Mouse (Mus musculus) retina, embryonic 14.5 days (tissue): ENCODE measurements at regions not wholly inside any gene's neighbourhood (a gene's known extent, or its start where the extent isn't known, plus 50 kb on each side); places are given as distances from the start of the nearest gene placed in this dataset.
A peak's percentile ranks its signal among the peaks of the same experiment; 100 is the strongest.

Experiments used
- DNase-seq: peaks from one replicate; pipeline ENCODE4 v3.0.0-alpha.2; 2015; ENCODE audit warnings: low spot score

DNA sequence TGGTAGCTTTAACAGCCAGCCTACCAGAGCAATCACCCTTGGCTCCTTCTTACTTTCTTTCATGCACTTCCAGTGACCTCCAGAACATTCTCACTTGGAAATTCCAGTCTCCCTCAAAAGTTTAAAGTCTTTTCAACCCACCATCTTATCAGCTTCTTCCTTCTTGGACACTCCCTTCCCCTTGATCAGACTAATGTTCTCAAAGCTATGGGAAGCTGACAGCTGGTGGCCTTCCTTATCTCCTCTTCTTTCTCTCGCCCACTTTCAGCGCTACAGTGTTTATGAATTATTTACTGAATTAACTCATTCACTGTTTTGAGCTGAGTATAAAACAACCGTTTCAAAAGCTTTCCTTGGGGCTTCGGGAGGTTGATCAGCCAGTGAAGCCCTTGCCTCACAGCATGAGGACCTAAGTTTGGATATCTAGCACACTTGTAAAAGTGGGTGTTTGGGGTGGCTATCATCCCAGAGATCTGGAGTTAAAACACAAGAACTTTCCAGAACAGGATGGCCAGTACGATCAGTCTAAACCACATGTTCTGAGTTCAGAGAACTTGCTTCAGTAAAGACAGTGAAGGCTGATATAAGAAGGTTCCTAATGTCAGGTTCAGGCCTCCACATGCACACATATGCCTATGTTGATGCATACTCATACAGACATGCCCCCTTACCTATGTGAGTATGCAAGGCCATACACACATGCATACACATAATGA lies 59.7 kb upstream of the Ikzf2 start:
- DNase-seq, result no peak

DNA sequence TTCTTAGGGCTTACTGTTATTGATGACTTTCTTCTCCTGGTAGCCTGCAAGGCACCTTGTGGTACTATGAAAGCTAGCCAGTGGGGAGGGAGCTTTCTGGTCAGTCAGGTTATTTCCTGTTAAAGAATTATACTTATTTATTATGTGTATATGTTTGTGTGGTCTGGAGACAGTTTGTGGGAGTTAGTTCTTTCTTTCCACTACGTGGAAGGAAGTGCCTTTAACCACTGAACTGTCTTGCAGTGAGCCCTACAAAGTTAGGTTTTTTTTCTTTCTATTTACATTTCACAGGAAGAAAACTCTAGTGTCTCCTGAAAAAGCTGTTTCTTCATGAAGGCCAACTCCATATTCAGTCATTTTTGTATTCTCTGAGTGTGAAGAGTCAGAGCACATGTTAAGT lies 65.7 kb upstream of the Ikzf2 start:
- DNase-seq, result no peak

DNA sequence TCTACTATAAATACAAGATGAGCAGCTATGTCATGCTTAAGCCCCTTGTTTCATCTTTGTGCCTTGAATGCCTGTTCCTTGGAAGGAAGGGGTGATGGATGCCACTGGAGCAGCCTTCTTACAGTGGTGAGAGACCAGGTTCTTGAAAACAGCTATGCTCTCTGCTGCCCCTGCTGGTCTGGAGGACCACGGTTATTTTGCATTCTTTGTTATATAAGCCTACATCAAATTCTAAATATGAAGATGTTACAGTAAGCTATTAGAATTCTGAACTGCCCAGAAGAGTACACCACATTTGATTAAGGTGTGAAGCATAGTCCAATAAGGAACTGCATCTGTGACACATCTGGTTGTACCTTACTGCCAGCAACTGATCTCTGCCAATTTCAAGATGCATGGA lies 69.1 kb upstream of the Spag16 start:
- no peak for DNase-seq

DNA sequence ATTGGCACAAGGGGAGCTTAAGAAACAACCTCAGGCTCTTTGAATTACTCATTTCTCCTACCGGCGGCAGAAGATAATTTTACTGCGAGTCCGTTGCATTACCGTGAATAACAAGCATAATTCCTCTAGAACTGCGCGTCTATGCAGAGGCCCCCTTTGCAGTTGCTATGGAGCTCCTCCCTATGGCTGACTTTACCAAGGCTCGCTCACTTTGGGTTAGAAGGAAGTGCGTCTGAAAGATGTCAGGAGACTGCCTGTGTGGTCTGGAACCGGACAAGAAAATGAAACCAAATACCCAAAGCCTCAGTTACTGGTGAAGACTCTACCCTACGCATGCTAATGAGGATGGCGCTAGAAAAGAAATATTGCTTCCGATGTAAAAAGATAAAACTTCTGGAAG lies 67.2 kb upstream of the Spag16 start:
- DNase-seq, result no peak

DNA sequence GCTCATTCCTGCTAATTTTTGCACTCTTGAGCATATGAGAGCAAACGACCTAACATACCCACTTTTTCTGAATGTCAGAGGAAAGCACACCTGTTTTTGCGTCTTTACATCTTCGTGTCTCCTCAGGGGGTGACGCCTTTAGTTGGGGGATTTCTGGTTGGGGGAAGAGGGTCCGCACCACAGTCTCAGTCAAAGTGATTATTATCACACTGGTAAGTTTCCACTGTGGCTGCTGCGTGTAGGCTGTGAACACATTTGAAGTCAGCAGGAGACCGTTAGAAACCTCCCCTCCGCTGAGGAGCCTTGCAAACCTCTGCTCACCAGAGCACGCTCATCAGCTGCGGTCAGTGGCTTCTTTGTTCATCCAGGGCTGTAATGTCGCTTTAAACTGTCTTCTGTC lies 58.1 kb upstream of the Spag16 start:
- DNase-seq, result peak; percentile 69

DNA sequence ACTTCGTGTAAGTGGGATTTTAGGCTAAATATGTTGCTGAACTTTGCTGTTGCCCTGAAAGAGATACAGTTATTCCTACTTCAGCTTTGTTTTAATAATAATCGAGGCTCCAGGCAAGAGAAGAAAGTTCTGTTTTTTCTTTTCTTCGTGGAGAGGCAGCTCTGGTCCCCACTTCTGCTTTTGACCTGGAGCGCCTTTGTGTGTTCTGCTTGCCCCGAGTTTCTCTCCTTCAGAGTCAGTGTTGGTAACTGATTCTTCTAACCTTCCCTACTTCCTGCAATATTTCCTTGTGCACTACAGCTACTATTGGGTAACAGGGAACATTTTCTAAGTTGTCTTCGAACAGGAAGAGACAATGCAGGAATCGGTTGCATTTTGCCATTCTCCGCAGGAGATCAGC lies 56.6 kb upstream of the Spag16 start:
- no peak for DNase-seq

DNA sequence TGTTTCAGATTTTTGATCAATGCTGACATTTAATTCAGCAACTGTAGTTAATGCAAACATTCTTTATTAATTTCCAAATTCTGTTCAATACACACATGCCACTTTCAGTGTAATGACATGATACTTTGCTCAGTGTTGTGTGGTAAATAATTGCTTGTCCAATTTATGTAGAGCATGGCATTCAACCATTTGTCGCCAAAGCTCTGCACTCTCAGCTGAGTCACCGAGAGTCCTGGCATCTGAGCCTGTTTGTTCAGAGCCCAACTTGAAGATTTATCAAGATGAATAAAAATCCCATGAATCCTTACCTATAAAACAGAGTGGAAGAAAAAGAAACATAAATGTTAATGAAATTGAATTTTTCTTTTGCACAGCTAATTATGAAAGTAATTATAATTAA lies 55.3 kb upstream of the Spag16 start:
- DNase-seq, result no peak

DNA sequence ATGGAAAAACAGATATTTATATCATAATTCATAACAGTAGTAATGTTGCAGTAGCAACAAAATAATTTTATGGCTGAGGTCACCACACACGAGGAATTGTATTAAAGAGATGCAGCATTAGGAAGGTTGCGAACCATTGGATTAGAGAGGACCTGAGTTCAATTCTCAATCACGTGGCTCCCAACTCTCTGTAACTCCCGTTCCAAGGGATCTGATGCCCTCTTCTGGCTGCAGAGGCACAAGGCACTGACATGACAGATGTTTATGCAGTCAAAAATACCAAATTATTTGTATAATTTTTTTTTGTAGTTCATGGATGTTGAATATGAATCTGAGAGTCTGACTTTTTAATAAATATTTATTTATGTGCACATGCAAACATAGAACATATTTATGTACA lies 51.2 kb upstream of the Spag16 start:
- peak; percentile 16 for DNase-seq
